Mouse (Mus musculus): Measurements from ENCODE around the gene Fgfr2. TPM values are rescaled to one million over a fixed set of nuclear protein-coding genes. Genes with fewer than 3 reads are reported as not detected.
A peak's percentile ranks its signal among the peaks of the same experiment; 100 is the strongest.

The Fgfr2 gene
- polyA plus RNA-seq, 1 experiment from 2014 or later: 11.2 TPM

- Histone ChIP-seq H3K27me3 (ENCODE audit: insufficient read depth, low read length) (no peaks in the 10 kb centered on the region), H3K9ac (replicated peaks) (no peak overlapping the region), H3K9me3 (ENCODE audit: low read length) (no peaks in the 10 kb centered on the region), H3K36me3 (replicated peaks; ENCODE audit: insufficient read depth, low read length) (no peaks in the 10 kb centered on the region), H3K4me1 (ENCODE audit: insufficient read depth) (peaks cover 23% of the 10 kb centered on the region), H3K27ac (ENCODE audit: low read depth) (peak overlapping the region; percentile 39; the same call in 1 of the 2 replicates), H3K4me3 (ENCODE audit: low read depth, low read length) (no peak overlapping the region), H3K4me2 (ENCODE audit: low read depth, low read length) (no peak overlapping the region)
- ATAC-seq: no peak
- 61% methylated on average over 14 of the region's 14 CpGs for WGBS (ENCODE audit: insufficient replicate concordance)
- TF ChIP-seq CTCF (IDR thresholded peaks at IDR 0.05; ENCODE audit: low read depth) (no peak), EP300 (IDR thresholded peaks at IDR 0.05; ENCODE audit: low read depth) (no peak)
- no peak for DNase-seq
Observed at GRCm38 (mm10) chr7:132657371-132658057, 465.6 kb downstream of the Fgfr2 start.

GRCm38 (mm10) chr7:132656548-132656947 is 466.6 kb downstream of the Fgfr2 start:
- no peaks in the 10 kb centered on the region for H3K36me3 ChIP-seq (replicated peaks; ENCODE audit: insufficient read depth, low read length)
- no peaks in the 10 kb centered on the region for H3K9me3 ChIP-seq (ENCODE audit: low read length)
- DNase-seq (peak; percentile 89), ATAC-seq (peak; percentile 71)
- no peaks in the 10 kb centered on the region for H3K27me3 ChIP-seq (ENCODE audit: insufficient read depth, low read length)
- 0% methylated on average over 3 of the region's 3 CpGs for WGBS (ENCODE audit: insufficient replicate concordance)
- H3K4me1 ChIP-seq (ENCODE audit: insufficient read depth): peaks cover 23% of the 10 kb centered on the region
- TF ChIP-seq CTCF (IDR thresholded peaks at IDR 0.05; ENCODE audit: low read depth) (peak; percentile 88), EP300 (IDR thresholded peaks at IDR 0.05; ENCODE audit: low read depth) (peak; percentile 35; the same call in 1 of the 2 replicates)
- peak overlapping the region; percentile 69; the same call in 1 of the 2 replicates for H3K27ac ChIP-seq (ENCODE audit: low read depth)
- H3K9ac ChIP-seq (replicated peaks): peak overlapping the region; percentile 2; the same call in 1 of the 2 replicates
- peak overlapping the region; percentile 55 for H3K4me2 ChIP-seq (ENCODE audit: low read depth, low read length)
- H3K4me3 ChIP-seq (ENCODE audit: low read depth, low read length): no peak overlapping the region

GRCm38 (mm10) chr7:132656075-132656474 is 467.1 kb downstream of the Fgfr2 start:
- peak; percentile 98 for TF ChIP-seq CTCF (IDR thresholded peaks at IDR 0.05; ENCODE audit: low read depth)
- TF ChIP-seq EP300 (IDR thresholded peaks at IDR 0.05; ENCODE audit: low read depth): no peak
- H3K4me3 ChIP-seq (ENCODE audit: low read depth, low read length): no peak overlapping the region
- peaks cover 23% of the 10 kb centered on the region for H3K4me1 ChIP-seq (ENCODE audit: insufficient read depth)
- 14% methylated on average over 9 of the region's 9 CpGs for WGBS (ENCODE audit: insufficient replicate concordance)
- H3K9ac ChIP-seq (replicated peaks): peak overlapping the region; percentile 2; the same call in 1 of the 2 replicates
- DNase-seq: peak; percentile 92
- no peaks in the 10 kb centered on the region for H3K36me3 ChIP-seq (replicated peaks; ENCODE audit: insufficient read depth, low read length)
- H3K9me3 ChIP-seq (ENCODE audit: low read length): no peaks in the 10 kb centered on the region
- peak overlapping the region; percentile 69; the same call in 1 of the 2 replicates for H3K27ac ChIP-seq (ENCODE audit: low read depth)
- H3K4me2 ChIP-seq (ENCODE audit: low read depth, low read length): peak overlapping the region; percentile 55
- no peaks in the 10 kb centered on the region for H3K27me3 ChIP-seq (ENCODE audit: insufficient read depth, low read length)
- ATAC-seq: peak; percentile 76

GRCm38 (mm10) chr7:132654412-132654811 is 468.7 kb downstream of the Fgfr2 start:
- ATAC-seq: no peak
- no peak for DNase-seq
- H3K36me3 ChIP-seq (replicated peaks; ENCODE audit: insufficient read depth, low read length): no peaks in the 10 kb centered on the region
- no peak overlapping the region for H3K27ac ChIP-seq (ENCODE audit: low read depth)
- H3K4me3 ChIP-seq (ENCODE audit: low read depth, low read length): no peak overlapping the region
- WGBS (ENCODE audit: insufficient replicate concordance): 81% methylated on average over 3 of the region's 3 CpGs
- H3K27me3 ChIP-seq (ENCODE audit: insufficient read depth, low read length): no peaks in the 10 kb centered on the region
- H3K9me3 ChIP-seq (ENCODE audit: low read length): no peaks in the 10 kb centered on the region
- H3K4me1 ChIP-seq (ENCODE audit: insufficient read depth): peaks cover 19% of the 10 kb centered on the region
- H3K4me2 ChIP-seq (ENCODE audit: low read depth, low read length): no peak overlapping the region
- TF ChIP-seq CTCF (IDR thresholded peaks at IDR 0.05; ENCODE audit: low read depth) (no peak), EP300 (IDR thresholded peaks at IDR 0.05; ENCODE audit: low read depth) (no peak)
- no peak overlapping the region for H3K9ac ChIP-seq (replicated peaks)

GRCm38 (mm10) chr7:132646514-132646913 is 476.6 kb downstream of the Fgfr2 start:
- no peak for DNase-seq
- Histone ChIP-seq H3K4me3 (ENCODE audit: low read depth, low read length) (no peak overlapping the region), H3K27ac (ENCODE audit: low read depth) (no peak overlapping the region), H3K27me3 (ENCODE audit: insufficient read depth, low read length) (no peaks in the 10 kb centered on the region), H3K9me3 (ENCODE audit: low read length) (no peaks in the 10 kb centered on the region), H3K36me3 (replicated peaks; ENCODE audit: insufficient read depth, low read length) (no peaks in the 10 kb centered on the region), H3K9ac (replicated peaks) (no peak overlapping the region), H3K4me2 (ENCODE audit: low read depth, low read length) (no peak overlapping the region), H3K4me1 (ENCODE audit: insufficient read depth) (no peaks in the 10 kb centered on the region)
- WGBS (ENCODE audit: insufficient replicate concordance): 85% methylated on average over 1 of the region's 1 CpGs
- TF ChIP-seq CTCF (IDR thresholded peaks at IDR 0.05; ENCODE audit: low read depth): no peak
- TF ChIP-seq EP300 (IDR thresholded peaks at IDR 0.05; ENCODE audit: low read depth): no peak
- no peak for ATAC-seq

- 81% methylated on average over 11 of the region's 11 CpGs for WGBS (ENCODE audit: insufficient replicate concordance)
- Histone ChIP-seq H3K9ac (replicated peaks) (no peak overlapping the region), H3K36me3 (replicated peaks; ENCODE audit: insufficient read depth, low read length) (no peaks in the 10 kb centered on the region), H3K9me3 (ENCODE audit: low read length) (no peaks in the 10 kb centered on the region), H3K4me1 (ENCODE audit: insufficient read depth) (no peaks in the 10 kb centered on the region), H3K27ac (ENCODE audit: low read depth) (no peak overlapping the region), H3K27me3 (ENCODE audit: insufficient read depth, low read length) (no peaks in the 10 kb centered on the region), H3K4me2 (ENCODE audit: low read depth, low read length) (no peak overlapping the region), H3K4me3 (ENCODE audit: low read depth, low read length) (no peak overlapping the region)
- TF ChIP-seq EP300 (IDR thresholded peaks at IDR 0.05; ENCODE audit: low read depth) (no peak), CTCF (IDR thresholded peaks at IDR 0.05; ENCODE audit: low read depth) (no peak)
- ATAC-seq (no peak), DNase-seq (no peak)
Observed at GRCm38 (mm10) chr7:132644605-132645279, 478.4 kb downstream of the Fgfr2 start.

Data from liver, postnatal 0 days (tissue).